Mouse (Mus musculus): ENCODE measurements at regions not wholly inside any gene's neighbourhood (a gene's known extent, or its start where the extent isn't known, plus 50 kb on each side); places are given as distances from the start of the nearest gene placed in this dataset.

DNA sequence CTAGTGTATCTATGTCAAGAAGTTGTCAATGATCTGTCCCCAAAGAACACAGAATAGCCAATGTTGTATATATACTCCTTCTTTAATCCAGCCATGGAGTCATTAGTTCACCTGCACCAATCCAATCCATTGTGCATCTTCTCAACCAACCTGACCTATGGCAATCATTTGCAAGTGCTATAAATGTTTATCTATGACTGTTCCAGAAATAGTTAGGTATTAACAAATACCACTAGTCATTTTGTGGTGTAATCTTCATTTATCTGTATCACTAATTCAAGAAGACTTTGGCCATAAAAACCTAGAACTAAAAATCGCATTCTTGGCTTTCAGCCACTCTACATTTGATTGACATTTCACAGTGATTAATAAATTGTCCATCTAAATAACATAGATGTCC, 430.6 kb upstream of the Ubash3b start:
- TF ChIP-seq CTCF (IDR thresholded peaks at IDR 0.05; ENCODE audit: insufficient read depth, low read depth, low read length) = no peak
- TF ChIP-seq POLR2A (IDR thresholded peaks at IDR 0.05; ENCODE audit: insufficient read depth, low read depth, low read length) = no peak
